Mouse (Mus musculus) intestine, postnatal 0 days (tissue): ENCODE data around the gene Slc26a9. TPM values are rescaled to one million over a fixed set of nuclear protein-coding genes. Genes with fewer than 3 reads are reported as not detected.

Experiments
- ATAC-seq: fragments of 200-750 bp; cut with Nextera tagmentation; 2 replicates; pipeline ENCODE4 v1.8.0; 2017; ENCODE audit warnings: mild to moderate bottlenecking, moderate TSS enrichment, moderate library complexity
- H3K27ac ChIP-seq: fragments of 300-500 bp; sonication (generic); 2 replicates; pipeline ENCODE4 v1.5.1; 2014; ENCODE audit warnings: mild to moderate bottlenecking, low read depth, low read length, moderate library complexity
- H3K27me3 ChIP-seq: fragments of 300-500 bp; sonication (generic); replicated peaks from 2 replicates; pipeline ENCODE4 v1.6.1; 2014; ENCODE audit warnings: low read length, mixed read lengths; ENCODE audit not compliant: control insufficient read depth, insufficient read depth
- H3K36me3 ChIP-seq: fragments of 300-500 bp; sonication (generic); 2 replicates; pipeline ENCODE4 v1.6.1; 2014; ENCODE audit warnings: mild to moderate bottlenecking, moderate library complexity; ENCODE audit not compliant: control insufficient read depth, insufficient read depth
- H3K4me1 ChIP-seq: fragments of 300-500 bp; sonication (generic); replicated peaks from 2 replicates; pipeline ENCODE4 v1.6.1; 2014; ENCODE audit warnings: antibody characterized with exemption, low read length, mixed read lengths; ENCODE audit not compliant: control insufficient read depth, insufficient read depth
- H3K4me2 ChIP-seq: fragments of 300-500 bp; sonication (generic); replicated peaks from 2 replicates; pipeline ENCODE4 v1.6.1; 2014; ENCODE audit warnings: low read depth, mild to moderate bottlenecking, moderate library complexity
- H3K4me3 ChIP-seq: fragments of 300-500 bp; sonication (generic); 2 replicates; pipeline ENCODE4 v1.5.1; 2014; ENCODE audit warnings: low read depth, low read length
- H3K9ac ChIP-seq: fragments of 300-500 bp; sonication (generic); 2 replicates; pipeline ENCODE4 v1.6.1; 2014; ENCODE audit warnings: mild to moderate bottlenecking, low read depth, low read length
- H3K9me3 ChIP-seq: fragments of 300-500 bp; sonication (generic); 2 replicates; pipeline ENCODE4 v1.6.1; 2016; ENCODE audit warnings: mixed run types; ENCODE audit not compliant: control insufficient read depth
- CTCF ChIP-seq: sonication (generic); IDR thresholded peaks from 2 replicates; pipeline ENCODE4 v1.5.1; 2016; ENCODE audit warnings: low read depth, mild to moderate bottlenecking, control low read depth, antibody characterized with exemption, moderate library complexity
- whole genome bisulfite sequencing: fragments of 180-500 bp; shearing (Covaris S2); extraction: QIAGEN DNeasy Blood & Tissue Kit; methylation state at CpG from one replicate; pipeline ENCODE4 v1.1.7; 2014; 5-methylcytosine and 5-hydroxymethylcytosine counted together
- polyA plus RNA-seq: library from polyadenylated mRNA; unstranded; fragments of >200 nt; fragmentation: Nextera tagmentation; extraction: Ambion mirVana; gene quantifications from 2 replicates; pipeline ENCODE4 v1.2.1, GENCODE M21; 2015

The Slc26a9 gene
- polyA plus RNA-seq, 1 experiment from 2014 or later = 0.03 TPM

DNA sequence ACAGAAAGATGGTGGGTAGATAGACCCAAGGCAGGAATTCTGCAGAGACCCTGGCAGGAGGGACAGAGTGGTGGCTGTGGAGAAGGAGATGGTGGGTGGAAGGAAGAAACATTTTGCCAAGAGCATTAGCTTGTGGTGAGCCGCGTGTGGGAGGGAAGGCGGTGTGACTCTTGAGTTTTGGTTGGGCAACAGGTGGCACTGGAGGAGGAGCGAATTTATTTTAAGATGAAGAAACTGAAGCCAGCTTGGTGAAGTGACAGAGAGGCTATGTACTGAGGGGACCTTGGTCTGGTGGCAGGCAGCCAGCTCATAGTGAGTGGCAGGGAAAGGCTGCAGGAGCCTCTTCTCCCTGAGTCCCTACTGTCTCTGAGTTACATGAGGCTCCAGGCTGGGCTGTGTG lies 11.1 kb downstream of the Slc26a9 start:
- no peaks in the 10 kb centered on the region for H3K4me1 ChIP-seq
- no peak overlapping the region for H3K9ac ChIP-seq
- H3K9me3 ChIP-seq = no peaks in the 10 kb centered on the region
- no peak overlapping the region for H3K4me2 ChIP-seq
- WGBS = 90% methylated on average over 4 of the region's 4 CpGs
- no peaks in the 10 kb centered on the region for H3K27me3 ChIP-seq
- no peak overlapping the region for H3K27ac ChIP-seq
- no peak for ATAC-seq
- no peak overlapping the region for H3K4me3 ChIP-seq
- H3K36me3 ChIP-seq = no peaks in the 10 kb centered on the region
- no peak for TF ChIP-seq CTCF

GRCm38 (mm10) chr1:131757211-131757610 lies 13.4 kb downstream of the Slc26a9 start:
- no peaks in the 10 kb centered on the region for H3K36me3 ChIP-seq
- no peak for TF ChIP-seq CTCF
- H3K4me1 ChIP-seq = no peaks in the 10 kb centered on the region
- H3K9me3 ChIP-seq = no peaks in the 10 kb centered on the region
- ATAC-seq = no peak
- H3K9ac ChIP-seq = no peak overlapping the region
- no peaks in the 10 kb centered on the region for H3K27me3 ChIP-seq
- H3K4me3 ChIP-seq = no peak overlapping the region
- no peak overlapping the region for H3K4me2 ChIP-seq
- WGBS = 93% methylated on average over 6 of the region's 6 CpGs
- H3K27ac ChIP-seq = no peak overlapping the region

GRCm38 (mm10) chr1:131758796-131759195 lies 15.0 kb downstream of the Slc26a9 start:
- Histone ChIP-seq H3K4me2 (no peak overlapping the region), H3K36me3 (no peaks in the 10 kb centered on the region), H3K4me1 (no peaks in the 10 kb centered on the region), H3K27ac (no peak overlapping the region), H3K27me3 (no peaks in the 10 kb centered on the region), H3K4me3 (no peak overlapping the region), H3K9me3 (no peaks in the 10 kb centered on the region), H3K9ac (no peak overlapping the region)
- WGBS = 90% methylated on average over 7 of the region's 7 CpGs
- no peak for ATAC-seq
- TF ChIP-seq CTCF = no peak

- Histone ChIP-seq H3K9ac (no peak overlapping the region), H3K9me3 (no peaks in the 10 kb centered on the region), H3K36me3 (no peaks in the 10 kb centered on the region), H3K4me2 (no peak overlapping the region), H3K4me1 (no peaks in the 10 kb centered on the region), H3K27me3 (no peaks in the 10 kb centered on the region), H3K27ac (no peak overlapping the region), H3K4me3 (no peak overlapping the region)
- ATAC-seq = no peak
- no peak for TF ChIP-seq CTCF
- 63% methylated on average over 9 of the region's 9 CpGs for WGBS
These were observed 16.0 kb downstream of the Slc26a9 start for GRCm38 (mm10) chr1:131759667-131760427.

- no peaks in the 10 kb centered on the region for H3K4me1 ChIP-seq
- no peaks in the 10 kb centered on the region for H3K36me3 ChIP-seq
- H3K27ac ChIP-seq = no peak overlapping the region
- TF ChIP-seq CTCF = no peak
- no peak overlapping the region for H3K4me3 ChIP-seq
- no peaks in the 10 kb centered on the region for H3K9me3 ChIP-seq
- H3K9ac ChIP-seq = no peak overlapping the region
- no peaks in the 10 kb centered on the region for H3K27me3 ChIP-seq
- H3K4me2 ChIP-seq = no peak overlapping the region
- no peak for ATAC-seq
- 86% methylated on average over 3 of the region's 3 CpGs for WGBS
These were observed 16.6 kb downstream of the Slc26a9 start for GRCm38 (mm10) chr1:131760428-131760820.

DNA sequence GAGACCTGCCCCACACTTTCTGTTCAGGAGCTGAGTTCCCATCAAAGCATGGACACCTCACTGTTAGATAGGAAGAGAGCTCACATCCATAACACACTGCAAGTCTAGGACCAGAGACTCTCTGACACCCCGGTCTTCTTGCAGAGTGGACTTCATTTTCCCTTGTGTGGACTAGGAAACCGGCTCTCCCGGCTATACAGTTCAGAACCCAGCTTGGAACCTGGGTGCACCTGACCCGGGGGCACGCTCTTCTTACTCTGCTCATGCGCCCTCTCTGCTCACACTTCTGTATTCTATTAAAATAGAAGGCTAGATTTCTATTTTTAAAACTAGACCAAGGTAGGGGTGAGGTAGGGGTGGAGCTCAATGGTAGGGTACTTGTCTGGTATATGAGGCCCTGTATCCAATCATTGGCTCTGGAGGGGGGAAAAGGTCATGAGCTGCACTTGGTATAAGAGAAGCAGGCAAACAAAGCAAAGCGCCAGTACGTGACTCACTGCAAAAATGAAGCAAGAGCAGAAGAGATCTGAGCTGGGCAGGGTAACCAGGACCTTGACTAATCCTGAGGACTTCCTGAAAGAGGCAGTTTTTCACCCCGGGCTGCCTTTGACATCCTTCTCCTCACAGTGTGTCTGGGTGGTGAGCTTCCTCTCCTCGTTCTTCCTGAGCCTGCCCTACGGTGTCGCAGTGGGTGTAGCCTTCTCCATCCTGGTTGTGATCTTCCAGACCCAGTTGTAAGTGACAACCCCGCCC lies 17.4 kb downstream of the Slc26a9 start:
- WGBS = 79% methylated on average over 13 of the region's 13 CpGs
- no peak for ATAC-seq
- H3K36me3 ChIP-seq = no peaks in the 10 kb centered on the region

More for the DNA sequence above, 17.4 kb downstream of the Slc26a9 start:
- Histone ChIP-seq H3K9ac (no peak overlapping the region), H3K9me3 (no peaks in the 10 kb centered on the region), H3K4me1 (no peaks in the 10 kb centered on the region), H3K4me2 (no peak overlapping the region), H3K27me3 (no peaks in the 10 kb centered on the region), H3K27ac (no peak overlapping the region), H3K4me3 (no peak overlapping the region)
- no peak for TF ChIP-seq CTCF
